In genomic region chr5:146380041-146380440, GRCm38 (mm10) we compare ENCODE assay signal across 20 mouse cellular contexts. TPM values are rescaled to one million over a fixed set of nuclear protein-coding genes. Genes with fewer than 3 reads are reported as not detected.
"Had no signal": no experiment of that assay in that cellular context is flagged by ENCODE, and none has a peak within 500 bp of the region (broad histone marks: within the 10 kb centered on the region; RNA-seq: fewer than 3 reads in every experiment).

No protein-coding gene starts in this region.

- H3K27ac ChIP-seq: liver, embryonic 14.5 days; midbrain, embryonic 10.5 days; midbrain, embryonic 12.5 days; neural tube, embryonic 12.5 days; stomach, embryonic 15.5 days; stomach, postnatal 0 days had no signal

- H3K9me3 ChIP-seq: midbrain, embryonic 12.5 days; stomach, embryonic 15.5 days had no signal

- H3K4me3 ChIP-seq: midbrain, embryonic 10.5 days; midbrain, embryonic 12.5 days; neural tube, embryonic 12.5 days; stomach, embryonic 15.5 days had no signal

- DNase-seq: lung, adult 18-20 months; lung, embryonic 14.5 days; lung, postnatal 10 days; lung, postnatal 4 days; midbrain, embryonic 14.5 days; right cerebral cortex, postnatal 14 days; thymus, adult 2 months; thymus, postnatal 25 days; thymus, postnatal 4 days had no signal

- H3K27me3 ChIP-seq: midbrain, embryonic 12.5 days; neural tube, embryonic 12.5 days; stomach, embryonic 15.5 days had no signal

- H3K4me2 ChIP-seq: lung, embryonic 14.5 days; midbrain, embryonic 12.5 days; neural tube, embryonic 12.5 days; stomach, embryonic 15.5 days had no signal

- H3K36me3 ChIP-seq: midbrain, embryonic 10.5 days; midbrain, embryonic 12.5 days; neural tube, embryonic 12.5 days; stomach, embryonic 15.5 days had no signal

- ATAC-seq: midbrain, embryonic 16.5 days had no signal

- H3K9ac ChIP-seq: liver, embryonic 14.5 days; lung, embryonic 14.5 days; midbrain, embryonic 12.5 days; neural tube, embryonic 12.5 days; stomach, embryonic 15.5 days had no signal

- H3K4me1 ChIP-seq: midbrain, embryonic 12.5 days; neural tube, embryonic 12.5 days; stomach, embryonic 15.5 days had no signal

RNA-seq across cellular contexts. Expression of gene Wasf3, which starts 4.7 kb away (rescaled TPM):
- total RNA-seq: megakaryocyte, adult 5-6 weeks; megakaryocyte-erythroid progenitor cell, adult 5-6 weeks; monocyte, adult 5-6 weeks; neutrophil, adult 5-6 weeks had no signal
